Mouse (Mus musculus) liver, embryonic 11.5 days (tissue): Measurements from ENCODE around the gene Rnf157. TPM values are rescaled to one million over a fixed set of nuclear protein-coding genes. Genes with fewer than 3 reads are reported as not detected.

Experiments
- ATAC-seq: fragments of 200-750 bp; cut with Nextera tagmentation; replicated peaks from 2 replicates; pipeline ENCODE4 v1.8.0; 2017; ENCODE audit warnings: moderate number of reproducible peaks, mild to moderate bottlenecking, moderate TSS enrichment, moderate library complexity; ENCODE audit not compliant: low FRiP score
- DNase-seq: peaks from one replicate; pipeline ENCODE4 v3.0.0-alpha.2; 2017; ENCODE audit warnings: low spot score
- H3K27ac ChIP-seq: fragments of 300-500 bp; sonication (generic); 2 replicates; pipeline ENCODE4 v1.5.1; 2014; ENCODE audit warnings: mild to moderate bottlenecking, low read depth, low read length, control low read depth
- H3K27me3 ChIP-seq: fragments of 300-500 bp; sonication (generic); replicated peaks from 2 replicates; pipeline ENCODE4 v1.6.1; 2014; ENCODE audit warnings: low read length, mixed read lengths; ENCODE audit not compliant: control insufficient read depth, insufficient read depth
- H3K36me3 ChIP-seq: fragments of 300-500 bp; sonication (generic); 2 replicates; pipeline ENCODE4 v1.6.1; 2014; ENCODE audit warnings: mild to moderate bottlenecking, low read length, moderate library complexity, mixed read lengths; ENCODE audit not compliant: control insufficient read depth, insufficient read depth
- H3K4me1 ChIP-seq: fragments of 300-500 bp; sonication (generic); replicated peaks from 2 replicates; pipeline ENCODE4 v1.6.1; 2014; ENCODE audit warnings: low read length, mixed read lengths; ENCODE audit not compliant: control insufficient read depth, insufficient read depth
- H3K4me2 ChIP-seq: fragments of 300-500 bp; sonication (generic); 2 replicates; pipeline ENCODE4 v1.6.1; 2014; ENCODE audit warnings: mild to moderate bottlenecking, control low read depth, moderate library complexity
- H3K4me3 ChIP-seq: fragments of 300-500 bp; sonication (generic); 2 replicates; pipeline ENCODE4 v1.5.1; 2014; ENCODE audit warnings: low read depth, low read length, control low read depth
- H3K9ac ChIP-seq: fragments of 300-500 bp; sonication (generic); 2 replicates; pipeline ENCODE4 v1.6.1; 2014; ENCODE audit warnings: low read depth, low read length, control low read depth
- H3K9me3 ChIP-seq: fragments of 300-500 bp; sonication (generic); 2 replicates; pipeline ENCODE4 v1.6.1; 2016; ENCODE audit warnings: low read length, inconsistent platforms, mixed read lengths; ENCODE audit not compliant: control insufficient read depth
- WGBS: fragments of 180-500 bp; shearing (Covaris S2); extraction: QIAGEN DNeasy Blood & Tissue Kit; methylation state at CpG from one replicate; pipeline ENCODE4 v1.1.7; 2014; 5-methylcytosine and 5-hydroxymethylcytosine counted together
- polyA plus RNA-seq: library from polyadenylated mRNA; unstranded; fragments of >200 nt; fragmentation: Nextera tagmentation; extraction: Ambion mirVana; gene quantifications from 2 replicates; pipeline ENCODE4 v1.2.1, GENCODE M21; 2014

Gene Rnf157
- polyA plus RNA-seq, 1 experiment from 2014 or later: 6.8 TPM

DNA sequence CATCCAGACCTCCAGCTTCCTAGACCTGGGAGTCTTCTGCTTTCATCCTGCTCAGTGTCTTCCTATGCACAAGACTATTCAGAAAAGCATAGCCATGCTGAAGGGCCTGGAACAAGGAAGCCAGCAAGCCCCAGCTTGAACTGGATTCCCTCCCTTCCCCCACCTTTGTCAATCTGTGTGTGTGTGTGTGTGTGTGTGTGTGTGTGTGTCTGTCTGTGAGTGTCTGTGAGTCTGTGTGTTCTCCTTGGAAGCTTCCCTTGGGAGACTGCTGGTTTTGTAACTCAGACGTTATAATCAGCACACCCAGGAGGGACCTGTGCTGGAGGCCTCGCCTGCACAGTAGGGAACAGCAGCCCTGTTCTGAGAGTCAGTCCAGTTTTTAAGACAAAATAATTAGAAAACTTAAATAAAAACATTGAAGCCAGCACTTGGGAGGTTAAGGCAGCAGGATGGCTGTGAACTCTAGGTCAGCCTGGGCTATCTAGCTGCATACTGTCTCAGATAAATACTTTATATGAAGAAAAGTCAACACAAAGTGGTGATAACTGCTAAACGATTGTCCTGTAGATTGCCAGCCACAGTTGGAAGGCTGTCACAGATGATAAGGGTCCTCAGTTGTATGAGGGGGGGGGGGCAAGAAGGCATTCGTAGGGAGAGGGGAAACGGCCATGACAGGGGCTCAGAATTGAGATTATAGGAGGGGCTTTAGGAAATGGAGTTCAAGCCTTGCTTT lies 23.3 kb upstream of the Rnf157 start:
- Histone ChIP-seq H3K4me3 (peak overlapping the region; percentile 87), H3K4me1 (peaks cover 34% of the 10 kb centered on the region), H3K36me3 (peaks cover 14% of the 10 kb centered on the region), H3K9ac (peak overlapping the region; percentile 18), H3K4me2 (peak overlapping the region; percentile 91), H3K27me3 (no peaks in the 10 kb centered on the region), H3K27ac (peak overlapping the region; percentile 94), H3K9me3 (no peaks in the 10 kb centered on the region)
- WGBS: 20% methylated on average over 5 of the region's 5 CpGs
- ATAC-seq (no peak), DNase-seq (no peak)

DNA sequence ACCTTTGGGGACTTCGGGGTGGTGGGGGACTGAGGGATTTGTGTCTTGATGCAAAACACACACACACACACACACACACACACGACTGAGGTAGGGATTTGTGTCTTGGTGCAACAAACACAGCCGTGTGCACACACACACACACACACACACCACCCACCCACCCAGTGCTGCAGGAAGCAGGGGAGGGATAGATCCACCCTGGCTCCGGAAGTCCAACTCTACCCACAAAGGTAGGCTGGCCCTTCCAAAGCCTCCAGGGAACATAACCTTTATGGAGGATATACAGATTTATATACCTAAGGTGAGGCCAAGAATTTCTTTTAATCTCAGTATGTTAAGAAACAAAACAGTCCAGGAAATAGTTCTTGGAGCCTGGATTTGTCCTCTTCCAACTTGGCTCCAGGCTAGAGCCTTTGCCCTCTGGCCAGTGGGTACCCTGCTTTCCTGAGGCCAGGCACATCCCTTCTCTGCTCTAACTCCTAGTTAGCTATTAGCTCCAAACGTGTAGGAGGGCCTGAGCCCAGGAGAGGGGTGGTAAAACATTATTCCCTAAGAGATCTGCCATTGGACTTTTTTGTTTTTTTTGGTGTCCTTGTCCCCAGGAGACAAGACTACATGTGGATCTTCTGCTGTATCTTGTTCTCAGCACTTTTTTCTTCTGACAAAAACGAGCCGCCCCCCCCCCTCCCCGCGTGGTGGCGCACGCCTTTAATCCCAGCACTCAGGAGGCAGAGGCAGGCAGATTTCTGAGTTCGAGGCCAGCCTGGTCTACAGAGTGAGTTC lies 22.3 kb upstream of the Rnf157 start:
- H3K4me3 ChIP-seq: peak overlapping the region; percentile 87
- H3K36me3 ChIP-seq: peaks cover 14% of the 10 kb centered on the region
- no peaks in the 10 kb centered on the region for H3K9me3 ChIP-seq
- no peaks in the 10 kb centered on the region for H3K27me3 ChIP-seq
- H3K27ac ChIP-seq: peak overlapping the region; percentile 94
- ATAC-seq (no peak), DNase-seq (no peak)
- peak overlapping the region; percentile 91 for H3K4me2 ChIP-seq
- H3K9ac ChIP-seq: peak overlapping the region; percentile 92
- 45% methylated on average over 12 of the region's 12 CpGs for WGBS
- H3K4me1 ChIP-seq: peaks cover 38% of the 10 kb centered on the region

DNA sequence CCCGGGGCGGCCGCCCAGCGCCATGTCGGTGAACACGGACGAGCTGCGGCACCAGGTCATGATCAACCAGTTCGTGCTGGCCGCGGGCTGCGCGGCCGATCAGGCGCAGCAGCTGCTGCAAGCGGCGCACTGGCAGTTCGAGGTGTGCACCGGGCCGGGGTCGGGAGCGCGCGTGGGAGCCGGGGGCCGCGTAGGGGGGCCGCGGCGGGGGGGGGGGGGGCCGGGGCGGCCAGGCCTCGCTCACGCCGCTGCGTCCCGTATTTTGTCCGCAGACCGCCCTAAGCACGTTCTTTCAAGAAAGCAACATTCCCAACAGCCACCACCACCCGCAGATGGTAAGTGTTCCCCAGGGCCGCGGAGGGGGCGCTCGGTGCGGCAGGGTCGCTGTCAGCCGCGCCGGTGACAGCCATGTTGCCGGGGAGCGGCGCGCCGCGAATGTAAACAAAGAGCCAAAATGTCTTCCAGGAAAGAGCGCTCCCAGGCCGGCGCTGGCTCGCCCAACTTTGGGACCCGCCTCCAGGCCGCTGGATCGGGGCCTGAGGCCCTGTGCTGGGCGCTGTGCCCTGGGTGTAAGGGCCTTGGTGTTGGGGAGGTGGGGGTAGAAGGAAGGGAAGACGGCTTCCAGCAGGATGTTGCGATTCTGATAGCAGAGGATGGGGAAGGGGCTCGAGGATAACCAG lies 21.6 kb upstream of the Rnf157 start:
- H3K9me3 ChIP-seq: no peaks in the 10 kb centered on the region
- peak overlapping the region; percentile 92 for H3K9ac ChIP-seq
- peak overlapping the region; percentile 91 for H3K4me2 ChIP-seq
- ATAC-seq (no peak), DNase-seq (peak; percentile 75)
- H3K4me1 ChIP-seq: peaks cover 43% of the 10 kb centered on the region
- H3K4me3 ChIP-seq: peak overlapping the region; percentile 87
- H3K36me3 ChIP-seq: peaks cover 14% of the 10 kb centered on the region
- H3K27ac ChIP-seq: peak overlapping the region; percentile 94
- no peaks in the 10 kb centered on the region for H3K27me3 ChIP-seq
- WGBS: under 1% methylated on average over 49 of the region's 67 CpGs

DNA sequence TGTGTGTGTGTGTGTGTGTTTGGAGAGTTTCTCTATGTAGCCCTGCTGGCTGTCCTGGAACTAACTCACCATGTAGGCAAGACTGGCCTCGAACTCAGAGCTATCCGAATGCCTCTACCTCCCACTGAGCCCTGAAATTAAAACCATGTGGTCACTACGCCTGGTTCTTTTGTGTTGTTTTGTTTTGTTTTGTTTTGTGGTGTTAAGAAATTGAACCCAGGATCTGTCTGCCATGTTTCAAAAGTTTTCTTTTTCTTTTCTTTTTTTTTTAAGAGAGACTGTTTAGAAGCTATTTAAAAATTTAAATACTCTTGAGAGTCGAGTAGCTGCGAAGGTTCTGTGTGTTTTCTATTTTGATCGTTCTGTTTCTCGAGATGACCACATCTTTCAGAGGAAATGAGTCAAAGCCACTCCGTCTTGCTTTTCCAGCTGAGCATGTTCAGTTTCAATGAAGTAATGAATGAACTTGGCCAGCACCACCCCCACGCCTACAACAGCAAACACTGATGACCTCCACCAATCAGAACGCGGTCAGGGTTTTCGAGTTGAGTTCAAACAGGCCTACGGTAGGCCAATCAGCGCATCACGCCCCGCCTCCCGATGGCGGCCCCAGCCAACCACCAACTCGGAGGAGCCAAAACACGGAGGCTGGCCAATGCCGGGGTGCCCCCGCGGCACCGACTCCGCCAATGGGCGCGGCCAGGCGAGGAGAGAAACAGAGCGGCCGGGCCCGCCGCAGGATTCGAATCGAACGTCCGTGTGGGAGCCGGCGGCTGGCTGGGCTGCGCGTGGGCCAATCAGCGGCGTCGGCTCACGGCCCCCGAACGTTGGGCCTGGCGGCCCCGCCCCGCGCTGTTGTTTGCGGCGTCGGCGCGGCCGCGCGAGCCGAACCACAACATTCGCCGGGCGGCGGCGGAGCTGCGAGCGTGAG lies 20.8 kb upstream of the Rnf157 start, which contains the start of gene Ubald2:
Gene Ubald2 (plus strand): TSS at position 739 of the 931 bp plus-strand sequence.
- Histone ChIP-seq H3K4me1 (peaks cover 51% of the 10 kb centered on the region), H3K36me3 (peaks cover 12% of the 10 kb centered on the region), H3K4me3 (peak within 1 kb of the TSS; percentile 87), H3K27ac (peak within 1 kb of the TSS; percentile 94), H3K4me2 (peak within 1 kb of the TSS; percentile 91), H3K27me3 (no peaks in the 10 kb centered on the region), H3K9me3 (no peaks in the 10 kb centered on the region), H3K9ac (peak within 1 kb of the TSS; percentile 92)
- ATAC-seq (peak; percentile 94), DNase-seq (peak; percentile 98)
- WGBS: 2% methylated on average over 64 of the region's 66 CpGs

DNA sequence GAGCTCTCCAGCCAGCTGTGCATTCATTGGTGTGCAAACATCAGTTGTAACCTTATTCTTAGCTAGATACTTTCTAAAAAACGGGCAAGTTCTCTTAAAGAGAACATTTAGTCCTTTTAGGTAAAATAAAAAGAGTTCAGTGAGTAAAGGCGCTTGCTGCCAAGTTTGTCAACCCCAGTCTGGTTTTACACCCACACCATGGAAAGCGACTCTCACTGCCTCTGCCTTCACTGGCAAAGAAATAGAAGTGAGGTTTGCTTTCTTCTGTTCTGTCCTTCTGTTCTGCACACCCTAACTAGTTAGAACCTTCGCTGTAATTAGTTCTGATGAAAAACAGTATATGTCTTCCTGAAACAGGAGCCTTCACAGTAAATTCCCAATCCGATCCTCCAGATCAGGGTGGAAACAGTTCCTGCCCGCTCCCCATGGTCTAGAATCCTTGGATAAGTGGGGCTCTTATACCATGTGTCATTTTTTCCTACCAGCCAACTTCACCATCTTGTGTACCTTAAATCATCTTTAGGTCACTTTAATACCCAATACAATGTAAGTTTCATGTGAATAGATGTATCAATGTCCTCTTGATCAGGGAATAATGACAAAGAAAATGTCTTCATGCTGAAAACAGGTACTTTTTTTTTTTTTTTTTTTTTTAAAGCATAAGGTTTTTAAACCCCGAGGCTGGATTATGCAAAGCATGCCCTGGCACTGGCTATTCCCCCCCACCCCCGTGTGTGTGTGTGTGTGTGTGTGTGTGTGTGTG lies 19.9 kb upstream of the Rnf157 start:
- peak overlapping the region; percentile 55; the same call in 1 of the 2 replicates for H3K4me2 ChIP-seq
- H3K4me3 ChIP-seq: no peak overlapping the region
- H3K27ac ChIP-seq: peak overlapping the region; percentile 26; the same call in 1 of the 2 replicates
- H3K4me1 ChIP-seq: peaks cover 52% of the 10 kb centered on the region
- H3K27me3 ChIP-seq: no peaks in the 10 kb centered on the region
- H3K36me3 ChIP-seq: peaks cover 11% of the 10 kb centered on the region
- no peaks in the 10 kb centered on the region for H3K9me3 ChIP-seq
- 70% methylated on average over 8 of the region's 8 CpGs for WGBS
- no peak for DNase-seq
- no peak overlapping the region for H3K9ac ChIP-seq
- no peak for ATAC-seq

DNA sequence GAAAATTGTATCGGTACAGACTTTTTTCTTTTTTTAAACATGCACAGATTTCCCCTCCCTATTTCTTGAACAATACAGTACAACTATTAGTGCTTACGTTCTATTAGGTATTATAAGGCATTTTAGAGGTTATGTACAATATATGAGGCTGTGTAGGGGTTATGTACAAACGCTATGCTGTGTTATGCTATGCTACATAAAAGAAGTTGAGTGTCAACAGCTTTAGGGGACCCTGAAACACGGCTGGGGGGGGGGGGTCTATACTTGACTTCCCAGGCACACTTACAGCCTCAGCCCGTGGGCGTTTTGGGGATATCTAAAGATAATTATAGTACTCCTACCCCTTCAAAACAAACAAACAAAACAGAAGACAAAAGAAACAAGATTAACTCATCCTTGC lies 19.3 kb upstream of the Rnf157 start:
- H3K9ac ChIP-seq: no peak overlapping the region
- ATAC-seq (no peak), DNase-seq (no peak)
- H3K4me3 ChIP-seq: no peak overlapping the region
- H3K4me2 ChIP-seq: no peak overlapping the region
- H3K27ac ChIP-seq: no peak overlapping the region
- H3K36me3 ChIP-seq: peaks cover 5% of the 10 kb centered on the region
- no peaks in the 10 kb centered on the region for H3K9me3 ChIP-seq
- 66% methylated on average over 6 of the region's 6 CpGs for WGBS
- H3K4me1 ChIP-seq: peaks cover 46% of the 10 kb centered on the region
- H3K27me3 ChIP-seq: no peaks in the 10 kb centered on the region

DNA sequence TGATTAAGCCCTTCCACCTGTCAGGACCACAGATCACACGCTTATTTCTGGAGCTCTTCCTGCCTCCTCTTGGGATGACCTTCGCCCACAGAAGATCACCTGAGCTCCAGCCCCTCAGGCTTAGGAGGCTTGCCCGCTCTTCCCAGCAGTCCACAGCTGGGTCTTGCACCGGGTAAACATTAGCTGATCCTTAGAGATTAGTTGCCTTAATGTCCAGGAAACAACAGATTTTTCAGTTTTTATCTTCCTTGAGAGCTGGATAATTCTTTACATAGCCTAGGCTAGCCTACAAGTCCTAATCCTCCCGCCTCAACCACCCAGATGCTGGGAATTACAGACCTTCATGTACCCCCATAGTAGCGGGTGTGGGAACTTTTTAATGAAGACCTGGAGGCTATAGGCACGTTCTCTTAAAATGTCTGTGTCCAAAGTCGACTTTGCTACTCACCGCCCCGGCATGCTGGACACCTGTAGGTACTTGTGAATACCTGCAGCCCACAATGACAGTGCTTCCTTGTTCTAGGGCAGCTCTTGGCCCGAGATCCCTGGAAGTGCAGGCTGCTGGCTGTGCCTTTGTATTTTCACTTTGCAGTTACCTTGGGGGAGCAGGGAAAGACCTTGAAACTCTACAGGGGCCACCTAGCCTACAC lies 18.7 kb upstream of the Rnf157 start:
- 52% methylated on average over 11 of the region's 11 CpGs for WGBS
- no peak for DNase-seq
- H3K27ac ChIP-seq: no peak overlapping the region
- no peak overlapping the region for H3K9ac ChIP-seq
- no peaks in the 10 kb centered on the region for H3K9me3 ChIP-seq
- peak overlapping the region; percentile 54 for H3K4me2 ChIP-seq
- peaks cover 40% of the 10 kb centered on the region for H3K4me1 ChIP-seq
- 0 out of 2 replicates have a peak, but pooled peaks cover 3% of the 10 kb centered on the region for H3K36me3 ChIP-seq
- H3K27me3 ChIP-seq: no peaks in the 10 kb centered on the region
- no peak for ATAC-seq
- H3K4me3 ChIP-seq: no peak overlapping the region
